Mouse (Mus musculus) lung, adult 2 months (tissue): Measurements from ENCODE around the gene Vgll4. TPM values are rescaled to one million over a fixed set of nuclear protein-coding genes. Genes with fewer than 3 reads are reported as not detected.

Source experiments
- DNase-seq: peaks from one replicate; pipeline ENCODE4 v3.0.0; 2022
- H3K4me1 ChIP-seq: fragments of 200-500 bp; 2 replicates; pipeline ENCODE4 v1.6.1; 2011; ENCODE audit warnings: low read length; ENCODE audit not compliant: control insufficient read depth, insufficient read depth
- H3K4me3 ChIP-seq: fragments of 200-500 bp; replicated peaks from 2 replicates; pipeline ENCODE3; 2011; ENCODE audit warnings: low read depth, mild to moderate bottlenecking, control low read depth, low read length; ENCODE audit errors: extremely low read depth
- CTCF ChIP-seq: fragments of 200-500 bp; IDR thresholded peaks from 2 replicates; pipeline ENCODE4 v1.5.1; 2011; ENCODE audit warnings: mild to moderate bottlenecking, low read length, control low read depth; ENCODE audit not compliant: insufficient read depth
- POLR2A ChIP-seq: fragments of 200-500 bp; IDR thresholded peaks from 2 replicates; pipeline ENCODE4 v1.6.1; 2011; ENCODE audit warnings: low read depth, mild to moderate bottlenecking, control low read depth, low read length, borderline replicate concordance; ENCODE audit errors: extremely low read depth
- WGBS: fragments of 180-500 bp; shearing (Covaris S2); methylation state at CpG from one replicate; pipeline ENCODE4 v1.1.7; 2018; 5-methylcytosine and 5-hydroxymethylcytosine counted together
- polyA plus RNA-seq: library from polyadenylated mRNA; depleted of rRNA; stranded (reverse); fragments of >200 nt; gene quantifications from 2 replicates; pipeline ENCODE4 v1.2.3, GENCODE M21; 2012

Vgll4 gene
- polyA plus RNA-seq, 1 experiment: 80.8 TPM

DNA sequence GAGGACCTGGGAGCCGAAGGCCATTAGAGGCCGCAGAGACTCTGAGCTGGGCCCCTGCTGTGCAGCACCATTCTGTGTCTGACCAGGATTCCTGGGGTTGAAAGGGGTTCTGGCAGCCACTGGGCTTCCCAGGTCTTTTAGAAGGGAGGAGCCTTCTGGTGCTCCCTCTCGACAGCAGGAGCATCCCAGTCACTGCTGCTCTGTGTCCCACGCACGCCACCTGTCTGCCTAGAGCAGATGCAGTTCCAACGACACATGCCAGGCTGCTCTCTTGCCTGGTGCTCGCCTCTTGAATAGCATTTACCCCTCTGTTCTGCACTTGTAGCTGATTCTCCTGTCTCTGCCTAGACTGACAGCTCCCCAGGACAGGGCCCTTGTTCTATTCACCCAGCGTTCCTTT is 34.8 kb upstream of the Vgll4 start:
- WGBS: 84% methylated on average over 8 of the region's 8 CpGs
- no peak for TF ChIP-seq CTCF
- TF ChIP-seq POLR2A: no peak
- no peaks in the 10 kb centered on the region for H3K4me1 ChIP-seq
- H3K4me3 ChIP-seq: no peak overlapping the region
- DNase-seq: no peak

DNA sequence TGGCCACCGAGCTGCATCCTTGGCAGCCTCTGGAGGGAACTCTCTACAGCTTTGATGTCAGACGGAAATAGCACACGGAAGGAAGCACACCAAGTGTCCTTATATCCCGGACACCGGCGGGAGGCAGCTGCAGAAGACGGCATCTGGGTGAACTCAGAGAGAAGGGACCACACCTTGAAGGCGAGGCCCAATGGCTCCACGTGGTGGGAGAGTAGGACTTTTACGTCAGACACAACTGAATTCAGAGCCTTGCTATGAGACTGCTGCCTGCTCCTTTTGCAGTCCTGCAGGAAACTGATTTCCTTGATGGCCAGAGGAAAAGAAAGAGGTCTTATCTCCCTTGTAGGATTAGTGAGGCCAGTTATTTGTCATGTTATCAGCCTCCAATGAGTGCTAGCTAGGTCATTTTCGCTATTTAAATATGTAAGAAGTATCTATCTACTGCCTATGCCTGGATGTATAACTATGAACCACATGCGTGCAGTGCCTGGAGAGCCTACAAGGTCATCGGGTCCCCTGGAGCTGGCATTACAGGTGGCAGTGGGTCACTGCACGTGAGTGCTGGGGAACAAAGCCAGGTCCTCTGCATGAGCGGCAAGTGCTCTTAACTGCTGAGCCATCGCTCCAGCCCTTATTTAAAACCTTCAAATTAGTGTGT is 28.7 kb upstream of the Vgll4 start:
- Histone ChIP-seq H3K4me3 (no peak overlapping the region), H3K4me1 (no peaks in the 10 kb centered on the region)
- no peak for TF ChIP-seq CTCF
- TF ChIP-seq POLR2A: no peak
- DNase-seq: no peak
- 51% methylated on average over 16 of the region's 16 CpGs for WGBS

GRCm38 (mm10) chr6:114997471-114997870 is 27.7 kb upstream of the Vgll4 start:
- 67% methylated on average over 5 of the region's 5 CpGs for WGBS
- H3K4me3 ChIP-seq: no peak overlapping the region
- DNase-seq: no peak
- TF ChIP-seq CTCF (no peak), POLR2A (no peak)
- H3K4me1 ChIP-seq: no peaks in the 10 kb centered on the region

DNA sequence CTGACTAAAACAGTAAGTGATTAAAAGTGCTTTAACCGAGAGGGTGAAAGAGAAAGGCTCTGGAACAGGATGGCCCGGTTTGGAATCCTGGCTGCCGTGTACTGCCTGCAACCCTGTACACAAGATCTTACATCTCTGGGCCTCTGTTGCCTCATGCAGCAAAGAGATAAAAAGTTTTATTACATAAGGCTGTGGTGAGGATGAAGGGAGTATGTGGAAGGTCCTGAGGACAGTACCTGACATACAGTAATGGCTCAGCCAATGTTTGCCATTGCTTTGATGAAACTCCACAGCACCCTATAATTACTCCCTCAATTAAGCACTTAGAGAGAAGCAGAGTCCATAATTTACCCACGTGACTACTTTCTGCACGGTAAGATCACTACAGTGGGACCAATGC is 27.1 kb upstream of the Vgll4 start:
- H3K4me3 ChIP-seq: no peak overlapping the region
- no peak for DNase-seq
- H3K4me1 ChIP-seq: no peaks in the 10 kb centered on the region
- WGBS: 71% methylated on average over 5 of the region's 5 CpGs
- no peak for TF ChIP-seq CTCF
- no peak for TF ChIP-seq POLR2A

- no peak for DNase-seq
- Histone ChIP-seq H3K4me3 (no peak overlapping the region), H3K4me1 (no peaks in the 10 kb centered on the region)
- TF ChIP-seq POLR2A (no peak), CTCF (no peak)
- WGBS: 72% methylated on average over 5 of the region's 5 CpGs
Measured at GRCm38 (mm10) chr6:114994079-114994478, 24.3 kb upstream of the Vgll4 start.

DNA sequence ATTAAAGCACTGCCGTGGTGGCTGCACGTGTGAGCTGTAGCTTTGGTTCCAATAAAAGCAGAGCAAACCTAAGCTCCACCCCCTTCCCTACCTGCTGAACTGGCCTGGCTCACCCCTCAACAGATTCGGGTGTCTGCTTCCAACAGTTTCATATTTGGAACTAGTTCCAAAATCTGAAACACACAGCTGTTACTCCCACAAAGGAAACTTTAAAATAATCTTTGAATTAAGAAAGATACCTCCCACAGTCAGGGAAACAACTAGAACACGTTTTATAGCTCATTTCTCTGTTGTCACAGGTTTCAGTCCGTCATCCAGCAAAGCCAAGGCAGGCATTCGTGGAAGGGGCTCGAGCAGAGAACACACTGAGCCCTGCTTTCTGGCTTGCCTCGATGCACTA is 23.9 kb upstream of the Vgll4 start:
- Histone ChIP-seq H3K4me3 (no peak overlapping the region), H3K4me1 (no peaks in the 10 kb centered on the region)
- DNase-seq: no peak
- TF ChIP-seq POLR2A (no peak), CTCF (no peak)
- WGBS: 65% methylated on average over 8 of the region's 8 CpGs

GRCm38 (mm10) chr6:114991909-114992308 is 22.1 kb upstream of the Vgll4 start:
- Histone ChIP-seq H3K4me1 (no peaks in the 10 kb centered on the region), H3K4me3 (no peak overlapping the region)
- WGBS: 82% methylated on average over 4 of the region's 4 CpGs
- no peak for DNase-seq
- no peak for TF ChIP-seq CTCF
- TF ChIP-seq POLR2A: no peak

DNA sequence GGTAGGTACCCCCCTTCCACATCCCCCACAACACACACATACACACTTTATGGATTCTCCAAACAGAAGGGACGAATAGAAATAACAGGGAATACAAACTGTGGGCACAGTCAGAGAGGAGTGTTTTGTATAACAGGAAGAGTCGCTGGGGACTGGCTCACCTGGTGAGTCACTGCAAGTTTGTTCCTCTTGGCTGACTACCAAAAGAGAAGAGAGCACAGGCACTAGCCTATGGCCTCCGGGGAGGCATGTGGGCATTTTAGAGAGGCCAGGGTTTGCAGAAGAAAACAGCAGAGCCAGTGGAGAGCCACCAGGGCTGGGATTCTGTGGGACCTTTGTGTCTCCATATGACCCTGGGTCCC is 18.8 kb upstream of the Vgll4 start:
- Histone ChIP-seq H3K4me1 (no peaks in the 10 kb centered on the region), H3K4me3 (no peak overlapping the region)
- 46% methylated on average over 3 of the region's 3 CpGs for WGBS
- peak; percentile 39 for DNase-seq
- TF ChIP-seq CTCF (no peak), POLR2A (no peak)

DNA sequence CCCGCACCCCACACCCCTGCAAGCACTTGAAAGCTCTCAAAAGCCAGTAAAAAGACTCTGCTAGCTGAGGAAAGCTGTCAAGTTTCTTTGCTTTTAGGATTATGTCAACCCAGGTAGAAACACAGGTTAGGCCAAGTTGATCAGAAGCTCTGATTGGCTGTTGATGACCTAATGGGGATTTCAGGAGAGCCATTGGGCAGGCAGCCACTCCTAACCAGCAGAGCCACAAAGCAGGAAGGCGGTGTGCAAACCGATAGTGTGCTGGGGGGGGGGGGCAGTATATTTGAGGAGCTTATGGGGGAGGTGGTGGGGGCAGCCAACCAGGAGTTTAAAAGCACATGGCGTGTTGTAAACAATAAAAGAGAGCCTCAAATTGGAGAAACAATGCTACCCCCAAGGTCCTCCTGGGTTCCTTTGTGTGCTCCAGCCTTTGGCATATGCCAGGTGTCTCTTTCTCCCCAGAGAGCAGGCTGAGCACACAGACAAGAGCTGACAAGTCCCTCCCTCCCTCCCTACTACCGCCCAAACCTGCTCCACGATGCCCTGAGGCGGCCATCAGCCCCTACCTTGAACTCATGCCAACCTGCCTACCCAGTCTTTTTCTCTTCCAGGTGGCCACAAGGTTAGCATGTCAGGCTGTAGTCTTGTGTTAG is 18.3 kb upstream of the Vgll4 start:
- WGBS: 57% methylated on average over 7 of the region's 7 CpGs
- H3K4me3 ChIP-seq: no peak overlapping the region
- H3K4me1 ChIP-seq: no peaks in the 10 kb centered on the region
- peak; percentile 45 for DNase-seq
- TF ChIP-seq POLR2A: no peak
- TF ChIP-seq CTCF: no peak

GRCm38 (mm10) chr6:114982671-114983070 is 12.9 kb upstream of the Vgll4 start:
- TF ChIP-seq POLR2A: no peak
- TF ChIP-seq CTCF: no peak
- Histone ChIP-seq H3K4me1 (no peaks in the 10 kb centered on the region), H3K4me3 (no peak overlapping the region)
- no peak for DNase-seq
- 54% methylated on average over 7 of the region's 7 CpGs for WGBS
